Mouse (Mus musculus): ENCODE data around the gene Rapgef4.

- TF ChIP-seq CTCF (IDR thresholded peaks at IDR 0.05; ENCODE audit: control insufficient read depth, insufficient read depth, insufficient replicate concordance, low read depth, low read length) (no peak), POLR2A (IDR thresholded peaks at IDR 0.05; ENCODE audit: control insufficient read depth, low read depth, low read length) (no peak)
Observed at GRCm38 (mm10) chr2:71979981-71980380, 1.1 kb upstream of the Rapgef4 start.
